Mouse (Mus musculus) c-Kit-negative CD71-positive TER-119-positive erythroid progenitor cells, embryonic 14.5 days (primary cell): ENCODE results near the gene Plekha6.
A peak's percentile ranks its signal among the peaks of the same experiment; 100 is the strongest.

Experiments used
- DNase-seq: peaks from one replicate; pipeline ENCODE4 v3.0.0-alpha.2; 2013; ENCODE audit warnings: low read depth, low spot score

Plekha6 gene

GRCm38 (mm10) chr1:133146014-133147009, 17.7 kb upstream of the Plekha6 start:
- DNase-seq = no peak

- DNase-seq = no peak
Observed at GRCm38 (mm10) chr1:133147324-133147723, 16.7 kb upstream of the Plekha6 start.

GRCm38 (mm10) chr1:133148122-133148521, 15.9 kb upstream of the Plekha6 start:
- DNase-seq = no peak

DNA sequence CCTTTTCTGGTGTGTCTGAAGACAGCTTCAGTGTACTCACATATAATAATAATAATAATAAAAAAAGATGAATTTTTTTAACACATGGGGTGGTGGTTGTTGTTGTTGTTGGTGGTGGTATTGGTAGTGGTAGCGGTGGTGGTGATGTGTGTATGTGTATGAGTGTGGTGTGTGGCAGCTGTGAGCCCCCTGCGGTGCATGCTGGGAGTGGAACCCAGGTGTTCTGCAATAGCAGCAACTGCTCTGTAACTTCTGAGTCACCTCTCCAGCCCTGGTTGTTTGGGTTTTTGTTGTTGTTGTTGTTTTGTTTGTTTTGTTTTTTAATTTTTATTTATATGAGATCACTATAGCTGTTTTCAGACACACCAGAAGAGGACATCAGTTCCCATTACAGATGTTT, 13.5 kb upstream of the Plekha6 start:
- no peak for DNase-seq

DNA sequence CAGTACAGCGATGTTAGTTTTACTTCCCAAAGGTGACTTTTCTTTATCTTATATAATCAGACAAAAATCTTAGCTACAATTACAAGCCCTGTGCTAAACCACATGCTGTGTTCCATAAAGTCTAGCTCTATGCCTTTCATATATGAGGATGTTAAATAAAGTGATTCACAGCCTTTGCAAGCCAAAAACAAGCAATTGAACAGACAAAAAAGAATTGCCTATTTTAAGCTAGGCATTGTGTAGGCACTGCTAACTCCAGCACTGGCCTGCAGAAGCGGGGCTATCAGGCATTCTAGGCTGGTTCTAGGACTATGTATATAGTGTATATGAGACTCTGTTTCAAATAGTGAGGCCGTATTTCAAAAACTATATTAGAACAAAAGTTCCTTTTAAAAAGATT, 11.8 kb upstream of the Plekha6 start:
- DNase-seq = no peak

- no peak for DNase-seq
Observed at GRCm38 (mm10) chr1:133155270-133155669, 8.7 kb upstream of the Plekha6 start.

GRCm38 (mm10) chr1:133159128-133159564, 4.9 kb upstream of the Plekha6 start:
- DNase-seq = no peak

DNA sequence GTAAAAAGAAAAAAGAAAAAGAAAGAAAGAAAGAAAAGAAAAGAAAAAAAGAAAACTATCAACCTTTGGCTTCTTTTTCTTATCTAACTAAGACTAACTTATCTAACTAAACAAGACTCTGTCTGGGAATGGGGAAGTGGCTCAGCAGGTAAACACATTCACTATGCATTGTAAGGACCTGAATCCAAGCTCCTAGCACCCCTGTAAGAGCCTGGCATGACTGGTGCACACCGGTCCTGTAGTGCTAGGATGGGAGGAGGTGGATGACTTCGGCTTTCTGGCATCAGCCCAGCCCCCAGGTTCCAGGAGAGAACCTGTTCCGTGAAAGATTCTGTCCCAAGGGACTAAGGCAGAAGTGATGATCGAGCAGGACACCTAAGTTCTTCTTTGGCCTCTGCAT, 2.5 kb upstream of the Plekha6 start:
- no peak for DNase-seq

- no peak for DNase-seq
Observed at GRCm38 (mm10) chr1:133162046-133162445, 2.0 kb upstream of the Plekha6 start.

GRCm38 (mm10) chr1:133162981-133163380, 1.0 kb upstream of the Plekha6 start:
- DNase-seq = no peak

DNA sequence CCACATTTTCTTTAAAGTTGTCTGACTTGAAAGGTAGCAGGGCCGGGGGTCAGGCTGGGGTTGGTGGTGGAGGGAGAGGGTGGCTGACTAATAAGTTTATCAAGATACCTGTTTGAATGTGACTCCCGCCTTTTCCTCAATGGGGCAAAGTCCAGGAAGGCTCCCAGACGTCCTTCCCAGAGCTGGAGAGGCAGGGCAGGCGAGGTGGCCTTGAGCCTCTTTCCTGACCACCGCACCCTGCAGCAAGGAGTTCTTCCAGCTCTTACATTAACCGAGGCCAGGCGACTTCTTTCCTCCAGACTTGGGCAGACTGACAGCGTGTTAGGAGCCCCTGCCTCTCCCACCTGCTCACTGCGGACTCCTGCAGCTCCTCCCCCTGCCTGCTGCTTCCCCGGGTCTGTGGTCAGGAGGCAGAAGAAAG, 591 bp downstream of the Plekha6 start:
- no peak for DNase-seq

GRCm38 (mm10) chr1:133165111-133165510, 1.1 kb downstream of the Plekha6 start:
- DNase-seq = no peak

GRCm38 (mm10) chr1:133168318-133169060, 4.5 kb downstream of the Plekha6 start:
- DNase-seq = no peak

DNA sequence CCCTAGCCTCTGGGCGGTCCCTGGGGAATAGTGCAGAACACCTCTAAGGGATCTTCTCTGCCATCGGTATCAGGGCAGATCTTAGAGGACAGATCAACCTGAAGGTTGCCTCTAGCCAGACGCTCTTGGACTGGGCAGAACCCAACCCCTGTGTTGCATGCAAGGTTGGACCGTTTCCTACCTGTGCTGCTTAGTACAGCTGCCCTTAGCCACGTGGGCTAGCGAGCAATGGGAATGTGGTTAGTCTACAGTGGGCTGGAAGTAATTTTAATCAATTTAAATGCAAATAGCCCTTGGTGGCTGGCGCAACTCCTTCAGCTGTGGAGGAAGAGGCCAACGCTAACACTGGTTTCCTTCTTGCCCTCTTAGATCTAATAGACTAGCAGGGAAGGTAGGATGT, 6.2 kb downstream of the Plekha6 start:
- no peak for DNase-seq

GRCm38 (mm10) chr1:133171357-133171756, 7.3 kb downstream of the Plekha6 start:
- no peak for DNase-seq

GRCm38 (mm10) chr1:133175150-133175549, 11.1 kb downstream of the Plekha6 start:
- no peak for DNase-seq

DNA sequence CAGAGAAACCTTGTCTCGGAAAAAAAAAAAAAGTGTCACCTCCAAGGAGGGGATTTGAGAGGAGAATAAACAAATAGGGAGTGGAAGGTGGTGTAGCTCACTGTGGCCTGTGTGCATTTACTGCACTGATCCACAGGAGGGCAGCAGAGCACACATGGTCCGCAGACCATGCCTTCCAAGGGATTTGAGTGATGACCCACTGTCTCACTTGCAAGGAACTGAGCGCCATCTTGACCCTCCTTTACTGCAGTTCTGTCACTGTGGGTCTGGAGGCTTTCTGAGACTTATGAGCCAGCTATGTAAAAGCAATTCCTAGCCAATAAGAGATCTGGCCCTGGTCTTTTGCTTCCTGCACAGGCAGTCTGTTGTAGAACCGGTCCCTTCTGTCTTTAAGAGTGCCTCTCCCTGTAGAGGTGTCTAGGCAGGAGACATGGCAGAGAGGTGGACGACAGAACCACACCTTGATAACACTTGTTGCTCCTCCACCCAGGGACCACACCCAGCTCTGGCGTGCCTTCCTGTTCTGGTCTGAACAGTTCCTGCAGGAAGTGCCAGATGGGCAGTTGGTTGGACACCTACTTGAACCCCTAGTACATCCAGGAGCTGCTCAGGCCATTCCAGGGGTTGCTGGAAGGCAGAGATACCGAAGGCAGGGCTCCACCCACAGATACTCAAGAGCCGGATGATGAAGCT, 13.6 kb downstream of the Plekha6 start:
- DNase-seq = peak; percentile 9

DNA sequence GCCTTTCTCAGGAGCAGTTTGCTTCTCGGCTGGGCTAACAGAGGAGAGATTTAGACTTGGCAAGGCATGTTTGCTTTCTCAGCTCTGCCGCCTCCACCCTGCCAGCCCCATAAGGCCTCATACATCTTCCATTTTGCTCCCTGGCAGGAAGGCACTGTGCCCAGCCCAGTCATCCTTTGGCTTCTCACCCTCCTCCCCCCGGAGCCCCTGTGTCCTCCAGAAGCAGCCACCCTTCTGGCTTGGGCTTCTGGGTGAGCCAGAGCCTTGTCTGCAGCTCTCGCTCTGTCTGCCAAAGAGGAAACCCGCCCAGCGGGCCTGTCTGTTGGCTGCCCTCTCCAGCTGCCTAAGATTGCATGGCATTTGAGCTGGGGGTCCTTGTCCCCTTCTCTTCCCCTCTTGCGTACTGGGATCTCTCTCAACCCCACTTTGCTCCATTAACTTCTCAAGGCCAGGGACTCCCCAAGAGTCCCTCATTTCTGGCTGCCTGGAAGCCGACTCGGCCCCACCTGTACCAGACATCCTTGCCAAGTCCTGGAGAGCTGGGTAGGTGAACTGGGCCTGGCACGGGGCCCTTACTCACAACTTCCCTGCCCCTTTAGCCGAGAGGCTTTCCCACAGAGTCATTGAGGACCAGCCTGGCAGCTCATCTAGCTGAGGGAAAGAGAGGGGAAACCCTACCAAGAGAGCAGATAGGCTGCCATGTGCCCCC, 14.9 kb downstream of the Plekha6 start:
- DNase-seq = no peak

GRCm38 (mm10) chr1:133181072-133182015, 17.3 kb downstream of the Plekha6 start:
- no peak for DNase-seq
